Mouse (Mus musculus): ENCODE results near the gene Vmn1r6.
"Not testable (repeated sequence)": the region's sequence is repeated elsewhere in the genome, so short reads cannot be mapped to it uniquely, and the experiment has no call there.

Vmn1r6 gene

GRCm38 (mm10) chr6:56996943-56997342 is at the start of gene Vmn1r6:
Gene Vmn1r6 (plus strand): TSS chr6:56997243.
- no peak for DNase-seq (ENCODE audit: low spot score)

DNA sequence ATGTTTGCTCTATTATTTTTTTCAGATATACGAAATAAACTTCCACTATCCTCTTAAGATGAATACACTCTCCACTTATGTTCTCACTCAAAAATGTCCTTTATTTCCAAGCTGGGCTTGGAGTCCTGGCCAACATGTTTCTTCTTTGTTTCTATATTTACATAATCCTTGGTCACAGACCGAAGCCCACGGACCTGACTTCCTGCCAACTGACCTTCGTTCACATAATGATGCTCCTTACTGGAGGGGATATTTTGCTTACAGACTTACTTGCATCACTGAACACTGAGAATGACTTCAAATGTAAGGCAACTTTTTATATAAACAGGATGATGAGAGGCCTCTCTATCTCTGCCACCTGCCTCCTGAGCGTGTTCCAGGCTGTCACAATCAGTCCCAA is 40.6 kb upstream of the Vmn1r6 start:
- no peak for DNase-seq (ENCODE audit: low spot score)

DNA sequence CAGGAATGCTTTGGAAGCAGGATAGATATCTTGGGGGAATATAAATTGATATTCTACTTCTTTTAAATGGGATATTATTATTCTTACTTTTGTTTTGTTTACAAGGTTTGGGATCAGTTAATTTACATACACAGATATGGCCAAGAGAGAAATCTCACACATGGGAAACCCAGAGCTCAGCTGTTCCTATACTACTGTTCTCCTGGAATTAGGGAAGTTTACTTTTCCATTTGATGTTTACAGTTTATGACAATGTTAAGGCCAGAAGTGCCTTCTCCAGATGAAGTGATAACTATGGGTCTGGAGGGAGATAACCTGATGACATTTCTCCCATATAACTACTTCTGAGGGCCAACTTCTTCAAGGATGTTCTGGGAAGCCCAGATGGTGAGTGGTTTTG is 27.1 kb upstream of the Vmn1r6 start, which contains the start of gene Vmn1r5:
Gene Vmn1r5 (plus strand): TSS at position 301 of the 400 bp plus-strand sequence.
- DNase-seq (ENCODE audit: low spot score): no peak

GRCm38 (mm10) chr6:57025224-57025623 is 28.2 kb downstream of the Vmn1r6 start, which contains the start of gene Vmn1r7:
Gene Vmn1r7 (minus strand): TSS chr6:57025324.
- not testable (repeated sequence) for DNase-seq (ENCODE audit: low spot score)

GRCm38 (mm10) chr6:57031984-57032383 is 34.9 kb downstream of the Vmn1r6 start, which contains the start of gene Vmn1r8:
Gene Vmn1r8 (plus strand): TSS chr6:57032284.
- no peak for DNase-seq (ENCODE audit: low spot score)

DNA sequence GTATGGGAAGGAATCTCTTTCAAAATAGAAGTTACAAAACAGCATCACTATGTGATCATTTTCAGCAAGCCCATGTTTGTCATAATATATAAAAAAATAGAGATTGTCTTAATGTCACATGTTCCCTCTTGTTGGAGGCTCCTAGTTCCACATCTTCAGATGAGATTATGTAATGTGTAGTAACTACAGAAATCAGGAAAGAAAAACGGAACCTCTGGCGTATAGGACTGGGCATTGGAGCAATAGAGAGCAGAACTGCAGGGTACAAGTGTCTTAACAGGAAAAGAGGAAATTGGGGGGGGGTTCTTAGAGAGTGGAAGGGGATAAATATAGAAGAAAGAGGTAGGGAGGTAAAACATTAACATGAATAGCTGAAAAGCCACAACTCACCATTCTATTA is 37.6 kb downstream of the Vmn1r6 start:
- no peak for DNase-seq (ENCODE audit: low spot score)

Measured in testis, postnatal 10 days (tissue).